Mouse (Mus musculus) embryonic fibroblast, embryonic 13.5 days (primary cell): ENCODE measurements at regions not wholly inside any gene's neighbourhood (a gene's known extent, or its start where the extent isn't known, plus 50 kb on each side); places are given as distances from the start of the nearest gene placed in this dataset.

Experiments
- CTCF ChIP-seq: IDR thresholded peaks from 2 replicates; pipeline ENCODE4 v1.5.1; 2011; ENCODE audit warnings: mild to moderate bottlenecking, control low read depth, low read length, moderate library complexity, borderline replicate concordance; ENCODE audit not compliant: insufficient read depth
- POLR2A ChIP-seq: IDR thresholded peaks from 2 replicates; pipeline ENCODE4 v1.6.1; 2011; ENCODE audit warnings: low read depth, mild to moderate bottlenecking, control low read depth, low read length, moderate library complexity

DNA sequence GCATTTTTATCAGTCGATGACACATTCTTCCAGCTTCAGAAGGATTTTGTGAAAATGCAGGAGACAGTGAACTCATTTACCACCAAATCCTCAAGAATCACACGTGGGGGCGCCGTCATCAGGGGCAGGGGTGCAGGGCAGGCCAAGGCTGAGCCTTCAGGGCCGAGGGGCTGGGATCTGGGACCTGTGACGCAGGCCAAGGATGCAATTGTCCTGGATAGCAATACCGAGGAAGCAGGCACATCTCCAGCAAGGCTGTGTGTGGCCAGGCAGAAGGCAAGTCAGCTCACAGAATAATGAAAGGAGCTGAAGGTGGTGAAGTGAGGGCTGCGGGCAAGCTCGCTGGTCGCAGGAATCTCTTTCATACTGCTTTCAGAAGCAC is 897.3 kb upstream of the Car8 start:
- no peak for TF ChIP-seq POLR2A
- TF ChIP-seq CTCF, result no peak
